Mouse (Mus musculus) ES-E14 (cell line): Measurements from ENCODE around the gene Hoxc10.

Source experiments
- CHD2 ChIP-seq: IDR thresholded peaks from 2 replicates; pipeline ENCODE4 v1.6.1; 2014; ENCODE audit warnings: mild to moderate bottlenecking, low read depth, low read length, inconsistent platforms
- MAFK ChIP-seq: IDR thresholded peaks from 2 replicates; pipeline ENCODE4 v1.6.1; 2014; ENCODE audit warnings: mild to moderate bottlenecking, low read depth, low read length, inconsistent platforms; ENCODE audit not compliant: insufficient read depth

GRCm38 (mm10) chr15:102988078-102988477 is 21.5 kb downstream of the Hoxc10 start:
- TF ChIP-seq MAFK (no peak), CHD2 (no peak)
